Mouse (Mus musculus): ENCODE results near the gene Bola3. TPM values are rescaled to one million over a fixed set of nuclear protein-coding genes. Genes with fewer than 3 reads are reported as not detected.
A peak's percentile ranks its signal among the peaks of the same experiment; 100 is the strongest.

The Bola3 gene
- polyA plus RNA-seq, 2 experiments, result 55.1 to 129 TPM

DNA sequence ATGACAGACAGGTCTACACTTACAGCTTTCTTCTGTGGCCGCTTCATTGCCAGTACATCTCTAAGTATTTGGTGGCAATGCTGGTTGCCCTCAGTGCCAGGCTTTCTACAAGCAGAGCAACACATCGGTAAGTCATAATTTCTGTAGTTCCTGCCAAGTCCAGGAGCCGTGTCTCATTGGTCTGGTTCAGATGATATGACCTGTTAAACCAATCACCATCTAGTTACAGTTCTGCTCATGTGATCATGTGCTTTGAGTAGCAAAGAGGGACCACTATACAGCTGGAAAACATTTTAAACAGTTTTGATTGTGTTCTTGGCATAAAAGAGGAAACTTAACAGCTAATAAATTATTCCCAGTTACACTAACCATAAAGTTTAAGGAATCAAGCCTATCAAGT, 1.0 kb upstream of the Bola3 start:
- 72% methylated on average over 3 of the region's 3 CpGs for WGBS
- Histone ChIP-seq H3K9ac (ENCODE audit: low read depth, low read length, severe bottlenecking) (no peak overlapping the region), H3K36me3 (ENCODE audit: control insufficient read depth, insufficient read depth, low read length) (peaks cover 4% of the 10 kb centered on the region), H3K27me3 (ENCODE audit: control insufficient read depth, insufficient read depth, low read length) (no peaks in the 10 kb centered on the region), H3K27ac (replicated peaks; ENCODE audit: low read depth, low read length) (no peak overlapping the region), H3K4me1 (ENCODE audit: control insufficient read depth, insufficient read depth, low read length) (peaks cover 5% of the 10 kb centered on the region; the same call in 1 of the 2 replicates), H3K4me2 (replicated peaks; ENCODE audit: low read depth, low read length, severe bottlenecking) (no peak overlapping the region), H3K4me3 (replicated peaks; ENCODE audit: low read length) (no peak overlapping the region), H3K9me3 (ENCODE audit: control insufficient read depth, low read length) (no peaks in the 10 kb centered on the region)
- peak; percentile 67 for ATAC-seq (ENCODE audit: low FRiP score, low read depth)
- no peak for DNase-seq (ENCODE audit: low spot score)
- TF ChIP-seq POLR2A (IDR thresholded peaks at IDR 0.05; ENCODE audit: borderline replicate concordance, extremely low read depth, insufficient read depth, insufficient read length), result no peak

- Histone ChIP-seq H3K9ac (ENCODE audit: low read depth, low read length, severe bottlenecking) (peak overlapping the region; percentile 83), H3K27me3 (ENCODE audit: control insufficient read depth, insufficient read depth, low read length) (no peaks in the 10 kb centered on the region), H3K9me3 (ENCODE audit: control insufficient read depth, low read length) (no peaks in the 10 kb centered on the region), H3K4me2 (replicated peaks; ENCODE audit: low read depth, low read length, severe bottlenecking) (peak overlapping the region; percentile 61), H3K27ac (replicated peaks; ENCODE audit: low read depth, low read length) (0 out of 2 replicates have a peak overlapping the region, but pooled peaks have one; percentile 6), H3K4me1 (ENCODE audit: control insufficient read depth, insufficient read depth, low read length) (peaks cover 5% of the 10 kb centered on the region; the same call in 1 of the 2 replicates), H3K36me3 (ENCODE audit: control insufficient read depth, insufficient read depth, low read length) (peaks cover 10% of the 10 kb centered on the region; the same call in 1 of the 2 replicates), H3K4me3 (replicated peaks; ENCODE audit: low read length) (peak overlapping the region; percentile 67)
- DNase-seq (ENCODE audit: low spot score) (peak; percentile 68), ATAC-seq (ENCODE audit: low FRiP score, low read depth) (peak; percentile 90)
- 1% methylated on average over 41 of the region's 53 CpGs for WGBS
- TF ChIP-seq POLR2A (IDR thresholded peaks at IDR 0.05; ENCODE audit: borderline replicate concordance, extremely low read depth, insufficient read depth, insufficient read length), result peak; percentile 72; the same call in 1 of the 2 replicates
Measured at GRCm38 (mm10) chr6:83349274-83349958, 469 bp downstream of the Bola3 start.

- no peak for ATAC-seq (ENCODE audit: low FRiP score, low read depth)
- no peak for DNase-seq (ENCODE audit: low spot score)
- Histone ChIP-seq H3K36me3 (ENCODE audit: control insufficient read depth, insufficient read depth, low read length) (peaks cover 16% of the 10 kb centered on the region), H3K4me3 (replicated peaks; ENCODE audit: low read length) (peak overlapping the region; percentile 67), H3K4me2 (replicated peaks; ENCODE audit: low read depth, low read length, severe bottlenecking) (peak overlapping the region; percentile 61), H3K27me3 (ENCODE audit: control insufficient read depth, insufficient read depth, low read length) (no peaks in the 10 kb centered on the region), H3K4me1 (ENCODE audit: control insufficient read depth, insufficient read depth, low read length) (peaks cover 5% of the 10 kb centered on the region; the same call in 1 of the 2 replicates), H3K9me3 (ENCODE audit: control insufficient read depth, low read length) (no peaks in the 10 kb centered on the region), H3K9ac (ENCODE audit: low read depth, low read length, severe bottlenecking) (peak overlapping the region; percentile 83), H3K27ac (replicated peaks; ENCODE audit: low read depth, low read length) (no peak overlapping the region)
- TF ChIP-seq POLR2A (IDR thresholded peaks at IDR 0.05; ENCODE audit: borderline replicate concordance, extremely low read depth, insufficient read depth, insufficient read length), result no peak
- 87% methylated on average over 7 of the region's 7 CpGs for WGBS
Measured at GRCm38 (mm10) chr6:83350172-83350571, 1.2 kb downstream of the Bola3 start.

DNA sequence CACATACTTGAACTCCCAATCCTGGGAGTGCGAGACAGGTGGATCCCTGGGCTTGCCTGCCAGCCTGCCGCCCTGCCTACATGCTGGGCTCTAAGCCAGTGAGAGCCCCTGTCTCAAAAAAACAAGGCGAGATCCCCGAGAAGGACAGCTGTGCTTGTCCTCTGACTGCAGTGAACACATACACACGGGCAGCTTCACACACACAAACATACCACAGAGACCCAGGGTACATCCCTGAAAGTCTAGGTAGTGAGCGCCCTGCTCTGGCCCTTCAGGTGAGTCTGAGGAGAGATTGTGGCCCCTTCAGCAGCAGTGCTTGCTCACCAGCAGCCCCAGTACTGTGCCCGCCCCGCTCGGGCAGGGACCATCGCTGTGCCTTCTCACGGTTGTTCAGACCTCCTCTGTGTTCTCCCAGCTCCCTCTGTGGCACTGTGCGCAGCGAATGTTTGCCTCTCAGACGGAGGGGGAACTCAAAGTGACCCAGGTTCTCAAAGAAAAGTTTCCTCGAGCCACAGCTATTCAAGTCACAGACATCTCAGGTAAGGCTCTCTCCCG, 2.0 kb downstream of the Bola3 start:
- no peaks in the 10 kb centered on the region for H3K9me3 ChIP-seq (ENCODE audit: control insufficient read depth, low read length)
- 94% methylated on average over 16 of the region's 16 CpGs for WGBS
- H3K4me3 ChIP-seq (replicated peaks; ENCODE audit: low read length), result no peak overlapping the region
- no peak for ATAC-seq (ENCODE audit: low FRiP score, low read depth)
- no peak for TF ChIP-seq POLR2A (IDR thresholded peaks at IDR 0.05; ENCODE audit: borderline replicate concordance, extremely low read depth, insufficient read depth, insufficient read length)
- no peak overlapping the region for H3K9ac ChIP-seq (ENCODE audit: low read depth, low read length, severe bottlenecking)
- H3K4me2 ChIP-seq (replicated peaks; ENCODE audit: low read depth, low read length, severe bottlenecking), result no peak overlapping the region
- peaks cover 19% of the 10 kb centered on the region for H3K36me3 ChIP-seq (ENCODE audit: control insufficient read depth, insufficient read depth, low read length)
- no peaks in the 10 kb centered on the region for H3K27me3 ChIP-seq (ENCODE audit: control insufficient read depth, insufficient read depth, low read length)
- H3K4me1 ChIP-seq (ENCODE audit: control insufficient read depth, insufficient read depth, low read length), result peaks cover 5% of the 10 kb centered on the region; the same call in 1 of the 2 replicates
- no peak for DNase-seq (ENCODE audit: low spot score)
- no peak overlapping the region for H3K27ac ChIP-seq (replicated peaks; ENCODE audit: low read depth, low read length)

GRCm38 (mm10) chr6:83351490-83352160, 2.7 kb downstream of the Bola3 start:
- Histone ChIP-seq H3K9ac (ENCODE audit: low read depth, low read length, severe bottlenecking) (no peak overlapping the region), H3K9me3 (ENCODE audit: control insufficient read depth, low read length) (no peaks in the 10 kb centered on the region), H3K4me2 (replicated peaks; ENCODE audit: low read depth, low read length, severe bottlenecking) (no peak overlapping the region), H3K27ac (replicated peaks; ENCODE audit: low read depth, low read length) (no peak overlapping the region), H3K4me1 (ENCODE audit: control insufficient read depth, insufficient read depth, low read length) (peaks cover 5% of the 10 kb centered on the region; the same call in 1 of the 2 replicates), H3K36me3 (ENCODE audit: control insufficient read depth, insufficient read depth, low read length) (peaks cover 20% of the 10 kb centered on the region), H3K27me3 (ENCODE audit: control insufficient read depth, insufficient read depth, low read length) (no peaks in the 10 kb centered on the region), H3K4me3 (replicated peaks; ENCODE audit: low read length) (no peak overlapping the region)
- DNase-seq (ENCODE audit: low spot score) (no peak), ATAC-seq (ENCODE audit: low FRiP score, low read depth) (no peak)
- TF ChIP-seq POLR2A (IDR thresholded peaks at IDR 0.05; ENCODE audit: borderline replicate concordance, extremely low read depth, insufficient read depth, insufficient read length), result no peak
- 80% methylated on average over 7 of the region's 7 CpGs for WGBS

Measured in limb, embryonic 14.5 days (tissue).